ENCODE assay signal across 8 mouse cellular contexts in the genomic region with DNA sequence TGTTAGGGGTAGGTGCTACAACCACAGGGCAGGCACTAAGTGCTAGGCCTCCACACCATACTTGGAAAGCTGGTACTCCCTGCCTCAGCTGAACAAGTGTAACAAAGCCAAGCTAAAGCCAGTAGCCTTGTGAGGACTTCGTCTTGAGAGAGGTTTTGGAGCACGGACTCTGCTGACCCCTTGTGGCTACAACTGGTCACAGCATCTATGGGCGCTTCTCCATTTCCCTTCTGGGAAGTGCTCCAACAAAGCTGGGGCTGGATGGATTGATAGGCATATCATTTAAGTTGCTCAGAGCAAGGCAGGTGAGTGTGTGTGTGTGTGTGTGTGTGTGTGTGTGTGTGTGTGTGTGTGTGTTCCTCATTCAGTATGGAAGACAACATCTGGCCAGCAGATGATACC. TPM values are rescaled to one million over a fixed set of nuclear protein-coding genes. Genes with fewer than 3 reads are reported as not detected.
A peak's percentile ranks its signal among the peaks of the same experiment; 100 is the strongest.
DNase-seq lines count a peak whose midpoint lies in the region; ATAC-seq lines count a peak whose summit lies in the region.

No protein-coding gene starts in this region.

- peak; percentile 78 for DNase-seq in brain, embryonic 18.5 days (ENCODE audit: low read depth, low spot score)
- DNase-seq in fibroblast of lung, adult 2 months (ENCODE audit: low read depth), result peak; percentile 89
- DNase-seq in kidney, postnatal 25 days, result peak; percentile 85 to 86
- DNase-seq in testis, postnatal 10 days (ENCODE audit: low spot score), result peak; percentile 87

- H3K36me3 ChIP-seq in heart, embryonic 16.5 days (ENCODE audit: control insufficient read depth, insufficient read depth), result peaks cover 18% of the 10 kb centered on the region
- peaks cover 64% of the 10 kb centered on the region for H3K36me3 ChIP-seq in liver, embryonic 16.5 days (ENCODE audit: control insufficient read depth, insufficient read depth)
- peaks cover 36% of the 10 kb centered on the region for H3K36me3 ChIP-seq in neural tube, embryonic 15.5 days

- H3K27me3 ChIP-seq in heart, embryonic 16.5 days (ENCODE audit: control insufficient read depth, insufficient read depth, low read length), result no peaks in the 10 kb centered on the region
- H3K27me3 ChIP-seq in liver, embryonic 16.5 days (ENCODE audit: control insufficient read depth, insufficient read depth, low read depth, low read length), result no peaks in the 10 kb centered on the region
- H3K27me3 ChIP-seq in neural tube, embryonic 15.5 days (replicated peaks), result no peaks in the 10 kb centered on the region

- peaks cover 9% of the 10 kb centered on the region for H3K4me1 ChIP-seq in heart, embryonic 16.5 days (ENCODE audit: control insufficient read depth, insufficient read depth, low read length)
- peaks cover 10% of the 10 kb centered on the region; the same call in 1 of the 2 replicates for H3K4me1 ChIP-seq in liver, embryonic 16.5 days (ENCODE audit: control insufficient read depth, low read depth, low read length)
- H3K4me1 ChIP-seq in neural tube, embryonic 15.5 days, result peaks cover 11% of the 10 kb centered on the region

- peak; percentile 96 for ATAC-seq in CD4-positive, CD25-positive, alpha-beta regulatory T cell, adult 4 months
- peak; percentile 61 for ATAC-seq in heart, embryonic 16.5 days (replicated peaks; ENCODE audit: extremely low read depth, insufficient read depth, low FRiP score)
- ATAC-seq in liver, embryonic 16.5 days (ENCODE audit: low read depth), result peak; percentile 17
- peak; percentile 70 for ATAC-seq in neural tube, embryonic 15.5 days (ENCODE audit: low FRiP score)

- H3K9ac ChIP-seq in heart, embryonic 16.5 days (ENCODE audit: low read length), result no peak overlapping the region
- H3K9ac ChIP-seq in liver, embryonic 16.5 days (ENCODE audit: low read depth, low read length), result no peak overlapping the region
- no peak overlapping the region for H3K9ac ChIP-seq in neural tube, embryonic 15.5 days (replicated peaks)

- 3% methylated on average over 3 of the region's 3 CpGs for WGBS in heart, embryonic 16.5 days
- WGBS in liver, embryonic 16.5 days (ENCODE audit: insufficient replicate concordance), result 2% methylated on average over 3 of the region's 3 CpGs
- WGBS in neural tube, embryonic 15.5 days, result 0% methylated on average over 3 of the region's 3 CpGs

- H3K27ac ChIP-seq in heart, embryonic 16.5 days (ENCODE audit: low read length), result peak overlapping the region; percentile 63; the same call in 1 of the 2 replicates
- no peak overlapping the region for H3K27ac ChIP-seq in liver, embryonic 16.5 days (ENCODE audit: low read length)
- H3K27ac ChIP-seq in neural tube, embryonic 15.5 days (replicated peaks), result peak overlapping the region; percentile 60

- H3K4me2 ChIP-seq in heart, embryonic 16.5 days (ENCODE audit: low read depth, low read length), result no peak overlapping the region
- no peak overlapping the region for H3K4me2 ChIP-seq in liver, embryonic 16.5 days (ENCODE audit: low read depth, low read length)
- H3K4me2 ChIP-seq in neural tube, embryonic 15.5 days, result no peak overlapping the region

- H3K4me3 ChIP-seq in heart, embryonic 16.5 days (ENCODE audit: low read length), result no peak overlapping the region
- no peak overlapping the region for H3K4me3 ChIP-seq in liver, embryonic 16.5 days (ENCODE audit: low read depth, low read length)
- H3K4me3 ChIP-seq in neural tube, embryonic 15.5 days (replicated peaks), result no peak overlapping the region

- peaks cover 2% of the 10 kb centered on the region; the same call in 1 of the 2 replicates for H3K9me3 ChIP-seq in heart, embryonic 16.5 days (replicated peaks; ENCODE audit: control insufficient read depth, low read length)
- peaks cover 3% of the 10 kb centered on the region for H3K9me3 ChIP-seq in liver, embryonic 16.5 days (replicated peaks; ENCODE audit: control insufficient read depth, low read length)
- H3K9me3 ChIP-seq in neural tube, embryonic 15.5 days (replicated peaks), result no peaks in the 10 kb centered on the region

RNA-seq across cellular contexts. Expression of gene Tmcc2, which starts 35.2 kb away (rescaled TPM):
- polyA plus RNA-seq in CD4-positive, CD25-positive, alpha-beta regulatory T cell, adult 4 months (2017; shearing (Covaris generic)), result 1 to 10 TPM; 1.0 to 1.2 TPM
- 10.6 and 11.1 TPM in 2 replicates for polyA plus RNA-seq in heart, embryonic 16.5 days (2015; fragmentation: Nextera tagmentation; extraction: Ambion mirVana)
- polyA plus RNA-seq in liver, embryonic 16.5 days (2015; fragmentation: Nextera tagmentation; extraction: Ambion mirVana), result 631 and 674 TPM in 2 replicates
- 28.5 and 33.2 TPM in 2 replicates for polyA plus RNA-seq in neural tube, embryonic 15.5 days (2015; fragmentation: Nextera tagmentation; extraction: Ambion mirVana)

RNA-seq across cellular contexts. Expression of gene Nuak2, which starts 39.9 kb away (rescaled TPM):
- 1 to 10 TPM; 2.0 to 4.3 TPM for polyA plus RNA-seq in CD4-positive, CD25-positive, alpha-beta regulatory T cell, adult 4 months (2017; shearing (Covaris generic))
- polyA plus RNA-seq in heart, embryonic 16.5 days (2015; fragmentation: Nextera tagmentation; extraction: Ambion mirVana), result 3.4 and 4.3 TPM in 2 replicates
- 3.2 and 3.6 TPM in 2 replicates for polyA plus RNA-seq in liver, embryonic 16.5 days (2015; fragmentation: Nextera tagmentation; extraction: Ambion mirVana)
- polyA plus RNA-seq in neural tube, embryonic 15.5 days (2015; fragmentation: Nextera tagmentation; extraction: Ambion mirVana), result 6.6 and 7.1 TPM in 2 replicates

RNA-seq across cellular contexts. Expression of gene Klhdc8a, which starts 57.4 kb away (rescaled TPM):
- polyA plus RNA-seq in CD4-positive, CD25-positive, alpha-beta regulatory T cell, adult 4 months (2017; shearing (Covaris generic)), result under 1 TPM in 1 of 2 experiments, not detected in 1; 0.07 TPM
- 0.49 and 0.62 TPM in 2 replicates for polyA plus RNA-seq in heart, embryonic 16.5 days (2015; fragmentation: Nextera tagmentation; extraction: Ambion mirVana)
- polyA plus RNA-seq in liver, embryonic 16.5 days (2015; fragmentation: Nextera tagmentation; extraction: Ambion mirVana), result 0.06 and 0.11 TPM in 2 replicates
- polyA plus RNA-seq in neural tube, embryonic 15.5 days (2015; fragmentation: Nextera tagmentation; extraction: Ambion mirVana), result 7.5 TPM in 2 replicates

Comparison
In these comparisons a context has a peak if more than half of its experiments do, and no peak if none do; other contexts are left out.
1. ATAC-seq: peak in every context shown above with its lines; median percentile 96 in CD4-positive, CD25-positive, alpha-beta regulatory T cell, adult 4 months; 70 in neural tube, embryonic 15.5 days; 61 in heart, embryonic 16.5 days; 17 in liver, embryonic 16.5 days.
2. RNA of gene Tmcc2, which starts 35.2 kb away (polyA plus RNA-seq): 631 to 674 TPM in liver, embryonic 16.5 days; 28.5 to 33.2 TPM in neural tube, embryonic 15.5 days, 10.6 to 11.1 TPM in heart, embryonic 16.5 days and 1.0 to 1.2 TPM in CD4-positive, CD25-positive, alpha-beta regulatory T cell, adult 4 months; every median in the first group is over 10 times any median in the second.
3. Peak in every context shown above with its lines, with median percentiles within 50 percentile points of each other: DNase-seq.